Mouse (Mus musculus): Measurements from ENCODE around the gene Dnajc5. TPM values are rescaled to one million over a fixed set of nuclear protein-coding genes. Genes with fewer than 3 reads are reported as not detected.

Gene Dnajc5
- polyA plus RNA-seq (2016; fragmentation: Nextera tagmentation; extraction: Ambion mirVana) = 148 and 150 TPM in 2 replicates

DNA sequence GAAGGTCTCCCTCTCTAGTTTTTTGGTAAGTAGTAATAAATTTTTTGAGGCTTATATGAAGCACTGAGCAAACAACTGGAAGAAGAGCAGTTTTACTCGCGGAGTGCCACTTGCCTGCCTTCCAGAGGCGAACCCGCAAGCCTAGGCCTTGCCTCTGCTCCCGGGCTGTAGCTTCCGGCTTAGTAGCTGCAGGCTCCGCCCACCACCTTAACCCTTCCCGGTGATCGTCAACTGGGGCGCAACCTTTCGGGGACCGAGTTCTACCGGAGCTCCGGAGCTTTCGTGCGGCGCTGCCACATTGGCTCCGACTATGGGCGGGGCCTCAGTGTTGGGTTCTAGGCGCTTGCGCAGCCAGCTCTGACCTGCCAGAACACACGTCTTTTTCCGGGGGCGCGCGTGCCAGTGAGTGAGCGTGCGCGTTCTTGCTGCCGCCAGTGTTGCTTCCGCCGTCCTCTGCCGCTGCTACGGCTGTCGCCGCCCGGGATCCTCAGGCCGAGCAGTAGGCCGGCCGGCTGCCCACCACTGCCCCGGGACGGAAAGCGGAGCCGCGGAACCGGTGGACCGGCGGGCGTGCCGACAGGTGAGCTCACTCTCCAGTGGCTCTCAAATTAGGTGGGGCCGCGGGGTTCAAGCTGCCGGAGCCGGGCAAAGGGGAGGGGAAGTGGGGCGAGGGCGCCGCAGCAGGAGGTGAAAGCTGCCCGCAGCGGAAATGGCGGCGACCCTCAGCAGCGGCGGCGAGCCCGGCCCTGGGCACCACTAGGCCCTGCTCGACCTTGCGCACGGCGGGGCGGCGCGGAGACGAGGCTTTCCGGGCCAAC, at the start of gene Dnajc5:
Dnajc5 (plus strand) TSS at position 368 of the 818 bp plus-strand sequence.
- Histone ChIP-seq H3K4me2 (replicated peaks) (peak within 1 kb of the TSS; percentile 58), H3K4me1 (peaks cover 26% of the 10 kb centered on the region), H3K9ac (peak within 1 kb of the TSS; percentile 94), H3K27ac (peak within 1 kb of the TSS; percentile 99), H3K9me3 (replicated peaks) (no peaks in the 10 kb centered on the region), H3K4me3 (peak within 1 kb of the TSS; percentile 97), H3K27me3 (no peaks in the 10 kb centered on the region), H3K36me3 (peaks cover 19% of the 10 kb centered on the region)
- ATAC-seq (ENCODE audit: low FRiP score) = peak; percentile 97
- WGBS = under 1% methylated on average over 74 of the region's 74 CpGs

GRCm38 (mm10) chr2:181471246-181471645, 49.0 kb upstream of the Dnajc5 start:
- H3K4me3 ChIP-seq = no peak overlapping the region
- ATAC-seq (ENCODE audit: low FRiP score) = no peak
- no peak overlapping the region for H3K4me2 ChIP-seq (replicated peaks)
- no peak overlapping the region for H3K9ac ChIP-seq
- H3K36me3 ChIP-seq = no peaks in the 10 kb centered on the region
- no peaks in the 10 kb centered on the region for H3K9me3 ChIP-seq (replicated peaks)
- H3K4me1 ChIP-seq = no peaks in the 10 kb centered on the region
- H3K27ac ChIP-seq = no peak overlapping the region
- 64% methylated on average over 5 of the region's 5 CpGs for WGBS
- H3K27me3 ChIP-seq = no peaks in the 10 kb centered on the region

DNA sequence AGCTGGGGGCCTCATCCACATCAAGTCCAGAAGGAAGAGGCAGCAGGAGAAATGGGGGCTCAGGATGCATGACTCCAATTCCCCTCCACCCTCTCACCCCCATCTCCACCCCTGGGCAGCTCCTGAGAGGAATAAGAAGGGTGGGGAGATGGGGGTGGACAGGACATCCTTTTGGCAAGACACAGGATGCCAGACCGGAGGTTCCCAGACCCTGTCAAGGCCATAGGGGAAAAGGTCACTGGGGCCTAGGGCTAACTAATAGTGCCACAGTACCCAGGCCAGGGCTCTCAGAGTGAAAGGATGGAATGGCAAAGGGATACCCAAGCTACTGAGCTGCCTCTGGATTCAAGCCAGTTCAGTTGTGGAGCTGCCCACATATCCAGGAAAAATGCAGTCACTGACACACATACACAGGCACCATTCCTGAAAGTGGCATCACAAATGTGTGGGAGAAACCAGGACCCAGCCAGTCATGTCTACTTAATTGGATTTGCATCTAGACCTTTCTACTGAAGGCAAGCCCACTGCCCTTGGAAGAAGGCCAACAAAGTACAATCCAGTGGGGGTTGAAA, 47.9 kb upstream of the Dnajc5 start:
- Histone ChIP-seq H3K9me3 (replicated peaks) (no peaks in the 10 kb centered on the region), H3K27me3 (no peaks in the 10 kb centered on the region), H3K4me2 (replicated peaks) (no peak overlapping the region), H3K27ac (no peak overlapping the region), H3K9ac (no peak overlapping the region), H3K4me3 (no peak overlapping the region), H3K36me3 (no peaks in the 10 kb centered on the region), H3K4me1 (no peaks in the 10 kb centered on the region)
- WGBS = 73% methylated on average over 1 of the region's 1 CpGs
- no peak for ATAC-seq (ENCODE audit: low FRiP score)

- H3K9me3 ChIP-seq (replicated peaks) = no peaks in the 10 kb centered on the region
- H3K4me3 ChIP-seq = no peak overlapping the region
- H3K9ac ChIP-seq = no peak overlapping the region
- no peak overlapping the region for H3K4me2 ChIP-seq (replicated peaks)
- no peak for ATAC-seq (ENCODE audit: low FRiP score)
- H3K4me1 ChIP-seq = peaks cover 13% of the 10 kb centered on the region
- no peak overlapping the region for H3K27ac ChIP-seq
- no peaks in the 10 kb centered on the region for H3K36me3 ChIP-seq
- WGBS = 50% methylated on average over 2 of the region's 2 CpGs
- no peaks in the 10 kb centered on the region for H3K27me3 ChIP-seq
These were observed 37.2 kb upstream of the Dnajc5 start for GRCm38 (mm10) chr2:181483120-181483519.

DNA sequence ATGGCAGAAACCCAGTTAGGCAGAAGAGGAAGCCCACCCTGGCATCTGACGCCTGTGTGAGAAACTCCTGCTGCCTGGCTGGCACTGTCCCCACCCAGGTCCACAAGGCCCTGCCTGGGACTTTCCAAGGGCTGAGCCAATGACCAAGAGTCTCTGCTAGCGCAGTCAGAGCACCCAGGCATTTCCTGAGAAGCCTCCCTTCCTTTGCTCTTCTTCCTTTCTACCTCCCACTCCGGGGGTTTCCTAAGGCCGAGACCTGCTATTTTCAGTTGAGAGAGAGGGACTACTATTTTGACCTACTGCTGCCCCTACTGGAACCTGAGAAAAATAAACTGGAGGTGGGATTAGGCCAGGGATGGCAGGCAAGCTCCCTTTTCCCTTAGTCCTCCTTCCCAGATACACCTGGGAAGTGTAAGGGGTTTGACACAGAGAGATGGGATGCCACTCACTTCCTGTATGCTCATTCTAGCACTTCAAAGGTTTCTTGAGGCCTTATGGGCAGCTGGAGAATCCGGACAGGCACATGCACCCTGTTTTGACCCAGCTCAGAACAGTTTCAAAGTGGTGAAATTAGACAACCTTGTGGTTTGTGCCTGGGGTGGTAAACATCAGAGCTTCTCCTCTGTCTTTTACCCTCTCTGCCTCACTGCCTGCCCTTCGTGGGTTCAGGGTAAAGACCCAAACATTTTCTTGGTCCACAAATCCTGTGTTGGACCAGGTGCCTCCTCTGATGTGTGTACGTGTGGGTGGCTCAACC, 36.5 kb upstream of the Dnajc5 start:
- WGBS = 32% methylated on average over 7 of the region's 7 CpGs
- Histone ChIP-seq H3K9me3 (replicated peaks) (no peaks in the 10 kb centered on the region), H3K27me3 (no peaks in the 10 kb centered on the region), H3K9ac (no peak overlapping the region), H3K4me3 (no peak overlapping the region), H3K4me2 (replicated peaks) (no peak overlapping the region), H3K4me1 (peaks cover 14% of the 10 kb centered on the region), H3K36me3 (no peaks in the 10 kb centered on the region), H3K27ac (no peak overlapping the region)
- ATAC-seq (ENCODE audit: low FRiP score) = no peak

DNA sequence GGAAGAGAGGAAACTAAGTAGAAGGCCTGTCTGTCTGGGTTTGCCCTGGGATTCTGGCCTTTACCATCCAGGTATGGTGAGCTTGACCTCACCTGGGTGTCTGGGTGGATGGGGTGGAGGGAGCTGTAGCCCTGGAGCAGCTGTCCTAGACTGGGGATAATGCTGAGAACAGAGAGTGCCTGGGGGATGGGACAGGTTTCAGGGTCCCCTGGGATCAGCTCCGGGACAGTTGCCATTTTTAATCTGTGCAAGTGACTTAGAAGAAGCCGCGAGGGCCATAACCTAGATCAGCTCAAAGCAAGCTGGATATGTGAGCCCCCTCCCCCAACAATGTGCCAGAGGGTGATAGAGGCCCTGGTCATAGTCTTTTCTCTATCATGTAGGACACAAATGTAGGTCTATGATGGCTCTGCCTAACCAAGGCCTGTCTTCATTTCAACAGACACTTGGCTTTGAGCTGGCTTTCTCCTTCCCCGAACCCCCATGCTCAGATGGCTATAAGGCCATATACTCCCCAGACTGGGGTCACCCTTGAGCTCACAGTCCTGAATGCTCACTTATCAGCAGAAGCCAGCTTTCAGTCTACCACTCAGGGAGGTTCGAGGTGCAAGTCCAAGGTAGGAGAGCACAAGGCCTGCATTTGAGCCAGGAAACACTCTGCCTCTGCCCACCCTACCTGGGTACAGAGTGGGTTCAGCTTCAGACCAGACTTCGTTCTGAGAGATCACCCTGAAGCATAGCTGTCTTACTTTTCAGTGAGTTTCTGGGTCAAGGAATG, 35.6 kb upstream of the Dnajc5 start:
- Histone ChIP-seq H3K27me3 (no peaks in the 10 kb centered on the region), H3K9ac (no peak overlapping the region), H3K4me1 (peaks cover 14% of the 10 kb centered on the region), H3K36me3 (no peaks in the 10 kb centered on the region), H3K9me3 (replicated peaks) (no peaks in the 10 kb centered on the region), H3K4me3 (no peak overlapping the region), H3K27ac (no peak overlapping the region), H3K4me2 (replicated peaks) (no peak overlapping the region)
- ATAC-seq (ENCODE audit: low FRiP score) = no peak
- 77% methylated on average over 6 of the region's 6 CpGs for WGBS

DNA sequence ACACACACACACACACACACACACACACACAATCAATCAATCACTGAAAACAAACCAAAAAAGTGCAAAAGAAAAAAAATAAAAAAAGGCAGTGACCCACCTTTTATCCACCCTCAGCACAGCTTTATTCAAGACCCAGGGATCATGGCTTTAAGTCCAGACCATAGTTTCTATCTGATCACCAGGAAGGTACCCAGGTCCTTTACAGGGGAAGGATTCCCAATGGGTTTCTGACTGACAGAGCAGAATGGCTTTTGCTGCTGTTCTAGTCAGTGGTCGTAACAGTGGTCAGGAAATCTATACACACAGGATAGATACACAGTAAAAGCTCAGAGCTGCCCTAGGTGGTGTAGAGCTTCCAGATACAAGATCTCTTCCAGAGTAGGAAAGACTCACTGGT, 34.5 kb upstream of the Dnajc5 start:
- Histone ChIP-seq H3K4me3 (no peak overlapping the region), H3K36me3 (no peaks in the 10 kb centered on the region), H3K9me3 (replicated peaks) (no peaks in the 10 kb centered on the region), H3K27ac (0 out of 2 replicates have a peak overlapping the region, but pooled peaks have one; percentile 40), H3K27me3 (no peaks in the 10 kb centered on the region), H3K4me2 (replicated peaks) (no peak overlapping the region), H3K4me1 (peaks cover 14% of the 10 kb centered on the region), H3K9ac (no peak overlapping the region)
- WGBS = 21% methylated on average over 1 of the region's 1 CpGs
- no peak for ATAC-seq (ENCODE audit: low FRiP score)

DNA sequence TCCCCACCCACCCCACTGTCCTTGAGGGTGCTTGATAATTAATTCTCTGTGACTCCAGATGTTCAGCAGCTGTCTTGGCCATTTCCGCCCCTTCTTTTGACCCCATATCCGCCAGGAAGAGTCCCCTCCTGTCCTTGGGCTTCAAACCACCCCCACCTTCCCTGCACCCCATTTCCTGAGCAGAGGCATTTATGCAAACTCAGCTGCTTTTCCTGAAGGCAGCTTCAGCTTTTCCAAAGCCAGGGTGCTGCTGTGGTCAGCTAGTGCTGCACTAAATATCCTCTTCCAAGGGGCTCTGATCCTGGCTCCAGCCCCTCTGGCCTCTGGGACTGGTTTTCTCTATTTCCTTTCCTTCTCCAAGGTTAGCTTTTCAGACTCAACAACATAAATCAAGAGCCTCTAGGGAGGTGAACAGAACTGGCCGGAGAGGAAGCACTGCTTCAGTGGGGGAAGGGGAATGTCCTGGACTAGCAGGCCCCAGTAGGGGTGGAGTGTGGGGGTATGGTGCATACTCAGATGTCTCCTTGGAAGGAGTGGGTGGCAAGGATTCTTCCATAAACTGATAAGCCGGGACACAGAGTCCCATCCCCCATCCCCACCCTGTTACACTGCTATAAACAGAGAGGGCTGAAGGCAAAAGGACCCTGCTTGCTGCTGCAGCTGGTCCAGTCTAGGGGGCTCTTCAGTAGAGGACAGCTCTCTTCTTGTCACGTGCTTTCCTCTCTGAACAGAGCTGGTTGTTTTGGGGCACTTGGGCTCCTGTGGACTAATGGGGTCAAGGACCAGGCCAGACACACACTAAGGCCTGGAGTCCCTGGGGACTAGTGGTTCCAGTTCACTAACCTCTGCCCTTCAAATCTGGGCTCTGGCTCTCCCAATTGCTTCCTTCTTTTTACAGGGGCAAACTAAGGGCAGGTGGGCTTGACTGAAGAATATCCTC, 32.7 kb upstream of the Dnajc5 start:
- 20% methylated on average over 5 of the region's 5 CpGs for WGBS
- ATAC-seq (ENCODE audit: low FRiP score) = no peak
- Histone ChIP-seq H3K9me3 (replicated peaks) (no peaks in the 10 kb centered on the region), H3K27me3 (no peaks in the 10 kb centered on the region), H3K4me3 (no peak overlapping the region), H3K4me1 (peaks cover 14% of the 10 kb centered on the region), H3K9ac (no peak overlapping the region), H3K36me3 (no peaks in the 10 kb centered on the region), H3K4me2 (replicated peaks) (no peak overlapping the region), H3K27ac (peak overlapping the region; percentile 60)

DNA sequence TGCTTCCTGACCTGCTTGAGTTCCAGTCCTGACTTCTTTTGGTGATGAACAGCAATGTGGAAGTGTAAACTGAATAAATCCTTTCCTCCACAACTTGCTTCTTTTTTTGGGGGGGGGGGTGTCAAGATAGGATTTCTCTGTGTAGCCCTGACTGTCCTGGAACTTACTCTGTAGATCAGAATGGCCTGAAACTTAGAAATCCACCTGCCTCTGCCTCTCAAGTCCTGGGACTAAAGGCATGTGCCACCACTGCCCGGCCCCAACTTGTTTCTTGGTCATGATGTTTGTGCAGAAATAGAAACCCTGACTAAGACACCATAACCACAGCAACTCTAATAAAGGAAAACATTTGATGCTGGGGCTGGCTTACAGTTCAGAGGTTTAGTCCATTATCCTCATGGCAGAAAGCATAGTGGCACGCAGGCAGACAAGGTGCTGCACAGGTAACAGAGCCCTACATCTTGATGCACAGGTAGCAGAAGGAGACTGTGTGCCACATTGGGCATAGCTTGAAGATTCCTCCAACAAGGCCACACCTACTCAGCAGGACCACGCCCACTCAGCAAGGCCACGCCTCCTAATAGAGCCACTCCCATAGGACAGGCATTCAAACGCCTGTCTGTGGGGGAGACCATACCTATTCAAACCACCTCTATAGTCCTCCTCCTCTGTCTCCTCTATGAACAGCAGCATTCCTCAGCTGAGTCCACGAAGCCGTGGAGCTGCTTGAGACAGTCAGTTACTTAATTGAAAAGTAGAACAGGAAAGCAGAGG, 28.7 kb upstream of the Dnajc5 start:
- H3K27me3 ChIP-seq = no peaks in the 10 kb centered on the region
- ATAC-seq (ENCODE audit: low FRiP score) = no peak
- H3K27ac ChIP-seq = no peak overlapping the region
- H3K4me1 ChIP-seq = peaks cover 16% of the 10 kb centered on the region
- H3K36me3 ChIP-seq = no peaks in the 10 kb centered on the region
- H3K4me3 ChIP-seq = no peak overlapping the region
- H3K9me3 ChIP-seq (replicated peaks) = no peaks in the 10 kb centered on the region
- 26% methylated on average over 7 of the region's 7 CpGs for WGBS
- H3K9ac ChIP-seq = no peak overlapping the region
- H3K4me2 ChIP-seq (replicated peaks) = no peak overlapping the region

GRCm38 (mm10) chr2:181492206-181492605, 28.1 kb upstream of the Dnajc5 start:
- WGBS = 62% methylated on average over 3 of the region's 3 CpGs
- Histone ChIP-seq H3K9me3 (replicated peaks) (no peaks in the 10 kb centered on the region), H3K9ac (no peak overlapping the region), H3K27me3 (no peaks in the 10 kb centered on the region), H3K4me2 (replicated peaks) (no peak overlapping the region), H3K27ac (no peak overlapping the region), H3K4me1 (peaks cover 13% of the 10 kb centered on the region; the same call in 1 of the 2 replicates), H3K4me3 (no peak overlapping the region), H3K36me3 (no peaks in the 10 kb centered on the region)
- ATAC-seq (ENCODE audit: low FRiP score) = no peak

Measured in hindbrain, embryonic 12.5 days (tissue).